Mouse (Mus musculus) lung, embryonic 14.5 days (tissue): ENCODE measurements around the gene Mkrn1. TPM values are rescaled to one million over a fixed set of nuclear protein-coding genes. Genes with fewer than 3 reads are reported as not detected.
"Not testable (repeated sequence)": the region's sequence is repeated elsewhere in the genome, so short reads cannot be mapped to it uniquely, and the experiment has no call there.

ENCODE experiments used
- ATAC-seq: fragments of 200-750 bp; cut with Nextera tagmentation; 2 replicates; pipeline ENCODE4 v1.8.0; 2017; ENCODE audit warnings: mild to moderate bottlenecking, moderate TSS enrichment, moderate library complexity; ENCODE audit not compliant: insufficient read depth
- DNase-seq: peaks from one replicate; pipeline ENCODE4 v3.0.0-alpha.2; 2015
- H3K27ac ChIP-seq: fragments of 300-500 bp; sonication (generic); 2 replicates; pipeline ENCODE4 v1.5.1; 2014; ENCODE audit warnings: low read depth, mild to moderate bottlenecking, moderate library complexity
- H3K27me3 ChIP-seq: fragments of 300-500 bp; sonication (generic); 2 replicates; pipeline ENCODE4 v1.6.1; 2014; ENCODE audit warnings: low read length, control low read depth; ENCODE audit not compliant: insufficient read depth
- H3K36me3 ChIP-seq: fragments of 300-500 bp; sonication (generic); 2 replicates; pipeline ENCODE4 v1.6.1; 2014; ENCODE audit warnings: control low read depth; ENCODE audit not compliant: insufficient read depth
- H3K4me1 ChIP-seq: fragments of 300-500 bp; sonication (generic); 2 replicates; pipeline ENCODE4 v1.6.1; 2014; ENCODE audit warnings: antibody characterized with exemption, control low read depth; ENCODE audit not compliant: insufficient read depth
- H3K4me2 ChIP-seq: fragments of 300-500 bp; sonication (generic); 2 replicates; pipeline ENCODE4 v1.6.1; 2014; ENCODE audit warnings: mild to moderate bottlenecking
- H3K4me3 ChIP-seq: fragments of 300-500 bp; sonication (generic); 2 replicates; pipeline ENCODE4 v1.5.1; 2014; ENCODE audit warnings: low read depth, low read length
- H3K9ac ChIP-seq: fragments of 300-500 bp; sonication (generic); 2 replicates; pipeline ENCODE4 v1.6.1; 2014
- H3K9me3 ChIP-seq: fragments of 300-500 bp; sonication (generic); 2 replicates; pipeline ENCODE4 v1.6.1; 2016; ENCODE audit warnings: low read depth, low read length, control low read depth
- CTCF ChIP-seq: IDR thresholded peaks from 2 replicates; pipeline ENCODE4 v1.5.1; 2016; ENCODE audit warnings: antibody characterized with exemption, low read depth
- WGBS: fragments of 180-500 bp; shearing (Covaris S2); extraction: QIAGEN DNeasy Blood & Tissue Kit; methylation state at CpG from one replicate; pipeline ENCODE4 v1.1.7; 2014; 5-methylcytosine and 5-hydroxymethylcytosine counted together
- polyA plus RNA-seq: library from polyadenylated mRNA; unstranded; fragments of >200 nt; fragmentation: Nextera tagmentation; extraction: Ambion mirVana; gene quantifications from 2 replicates; pipeline ENCODE4 v1.2.1, GENCODE M21; 2014

Mkrn1 gene
- polyA plus RNA-seq, 1 experiment from 2014 or later = 61.2 TPM

GRCm38 (mm10) chr6:39395471-39395870 lies 24.8 kb downstream of the Mkrn1 start:
- H3K27me3 ChIP-seq = no peaks in the 10 kb centered on the region
- no peak overlapping the region for H3K4me3 ChIP-seq
- no peaks in the 10 kb centered on the region for H3K4me1 ChIP-seq
- ATAC-seq = no peak
- no peak for DNase-seq
- WGBS = 81% methylated on average over 4 of the region's 4 CpGs
- H3K27ac ChIP-seq = no peak overlapping the region
- no peaks in the 10 kb centered on the region for H3K9me3 ChIP-seq
- TF ChIP-seq CTCF = no peak
- no peak overlapping the region for H3K4me2 ChIP-seq
- no peak overlapping the region for H3K9ac ChIP-seq
- H3K36me3 ChIP-seq = no peaks in the 10 kb centered on the region; the same call in 1 of the 2 replicates

DNA sequence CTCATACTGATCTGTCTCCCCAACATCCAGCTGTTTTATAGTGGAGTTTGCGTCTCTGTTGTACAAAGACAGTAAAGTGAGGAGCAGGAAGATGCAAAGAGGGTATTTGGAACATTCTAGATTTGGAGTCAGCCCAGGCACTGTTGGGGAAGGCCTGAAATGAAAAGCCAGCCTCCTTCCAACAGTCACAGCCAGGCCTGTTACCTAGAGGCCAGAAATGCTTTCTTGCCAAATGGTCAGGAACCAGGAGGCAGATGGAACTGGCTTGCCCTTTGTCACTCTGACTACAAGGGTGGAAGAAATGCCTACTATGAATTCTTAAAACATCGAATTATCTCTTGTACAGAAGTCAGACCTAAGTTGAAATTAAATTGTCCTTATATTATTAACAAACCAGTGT lies 30.3 kb downstream of the Mkrn1 start:
- no peak for ATAC-seq
- DNase-seq = no peak
- Histone ChIP-seq H3K27ac (no peak overlapping the region), H3K9me3 (no peaks in the 10 kb centered on the region), H3K4me3 (no peak overlapping the region), H3K9ac (no peak overlapping the region), H3K4me1 (no peaks in the 10 kb centered on the region), H3K36me3 (no peaks in the 10 kb centered on the region), H3K4me2 (no peak overlapping the region), H3K27me3 (no peaks in the 10 kb centered on the region)
- TF ChIP-seq CTCF = no peak
- WGBS = 91% methylated on average over 2 of the region's 2 CpGs

DNA sequence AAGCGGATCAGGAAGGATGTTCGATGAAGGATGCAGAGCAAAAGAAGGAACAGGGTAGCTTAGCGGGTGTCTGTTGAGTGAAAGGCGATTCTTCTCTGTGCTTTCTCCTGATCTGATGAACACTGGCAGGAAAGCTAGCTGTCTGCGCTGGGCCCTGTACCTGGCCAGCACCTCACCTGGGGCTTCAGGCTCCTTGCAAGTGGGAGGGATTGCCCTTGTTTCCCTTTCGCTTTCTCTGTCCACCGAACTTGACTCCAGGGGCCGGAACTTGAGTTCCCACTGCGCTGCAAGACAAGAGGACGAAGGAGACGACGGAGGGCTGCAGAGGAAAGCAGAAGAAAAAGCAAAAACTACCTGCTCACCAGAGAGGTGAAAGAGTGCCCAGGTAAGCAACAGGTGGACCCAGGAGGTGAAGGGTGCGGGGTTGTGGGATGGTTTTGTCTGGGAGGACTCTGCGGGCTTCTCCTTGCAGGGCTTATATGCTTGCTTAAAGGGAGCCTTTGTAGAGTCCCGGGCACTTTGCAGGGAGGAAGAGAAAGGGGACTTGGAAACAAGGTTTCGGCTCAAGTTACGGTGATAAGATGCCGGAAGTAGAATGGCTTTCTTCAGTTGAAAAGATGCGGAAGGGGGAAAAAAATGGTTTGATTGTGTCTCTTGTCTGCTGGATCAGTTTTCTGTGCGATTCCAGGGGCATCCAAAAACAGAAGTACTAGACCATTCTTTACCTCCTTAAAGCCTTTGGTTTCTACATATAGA lies 39.0 kb downstream of the Mkrn1 start, which contains the start of gene Rab19:
TSS of gene Rab19 (plus strand) at position 51 of the 756 bp plus-strand sequence.
- Histone ChIP-seq H3K9me3 (no peaks in the 10 kb centered on the region), H3K4me1 (no peaks in the 10 kb centered on the region), H3K27me3 (peaks cover 3% of the 10 kb centered on the region; the same call in 1 of the 2 replicates), H3K27ac (peak within 1 kb of the TSS; percentile 54), H3K4me3 (peak within 1 kb of the TSS; percentile 40), H3K36me3 (no peaks in the 10 kb centered on the region), H3K9ac (peak within 1 kb of the TSS; percentile 46), H3K4me2 (peak within 1 kb of the TSS; percentile 76)
- no peak for ATAC-seq
- DNase-seq = peak; percentile 52
- no peak for TF ChIP-seq CTCF
- WGBS = 4% methylated on average over 20 of the region's 20 CpGs

- no peaks in the 10 kb centered on the region for H3K4me1 ChIP-seq
- H3K4me3 ChIP-seq = no peak overlapping the region
- H3K27me3 ChIP-seq = peaks cover 3% of the 10 kb centered on the region; the same call in 1 of the 2 replicates
- no peak for TF ChIP-seq CTCF
- no peaks in the 10 kb centered on the region for H3K9me3 ChIP-seq
- DNase-seq (no peak), ATAC-seq (no peak)
- no peak overlapping the region for H3K4me2 ChIP-seq
- H3K36me3 ChIP-seq = no peaks in the 10 kb centered on the region
- H3K27ac ChIP-seq = no peak overlapping the region
- WGBS = 89% methylated on average over 3 of the region's 3 CpGs
- no peak overlapping the region for H3K9ac ChIP-seq
Measured at GRCm38 (mm10) chr6:39380276-39380675, 40.0 kb downstream of the Mkrn1 start.

GRCm38 (mm10) chr6:39379749-39380148 lies 40.5 kb downstream of the Mkrn1 start:
- Histone ChIP-seq H3K36me3 (no peaks in the 10 kb centered on the region), H3K9ac (no peak overlapping the region), H3K27ac (no peak overlapping the region), H3K27me3 (peaks cover 3% of the 10 kb centered on the region; the same call in 1 of the 2 replicates), H3K9me3 (no peaks in the 10 kb centered on the region), H3K4me2 (no peak overlapping the region), H3K4me3 (no peak overlapping the region), H3K4me1 (no peaks in the 10 kb centered on the region)
- DNase-seq (no peak), ATAC-seq (no peak)
- TF ChIP-seq CTCF = no peak
- WGBS = 74% methylated on average over 8 of the region's 8 CpGs

GRCm38 (mm10) chr6:39379224-39379623 lies 41.0 kb downstream of the Mkrn1 start:
- TF ChIP-seq CTCF = no peak
- no peaks in the 10 kb centered on the region for H3K9me3 ChIP-seq
- H3K4me1 ChIP-seq = no peaks in the 10 kb centered on the region
- no peak overlapping the region for H3K4me2 ChIP-seq
- H3K27me3 ChIP-seq = peaks cover 3% of the 10 kb centered on the region; the same call in 1 of the 2 replicates
- 44% methylated on average over 4 of the region's 4 CpGs for WGBS
- ATAC-seq (no peak), DNase-seq (no peak)
- no peaks in the 10 kb centered on the region for H3K36me3 ChIP-seq
- no peak overlapping the region for H3K9ac ChIP-seq
- H3K4me3 ChIP-seq = no peak overlapping the region
- no peak overlapping the region for H3K27ac ChIP-seq

- H3K4me3 ChIP-seq, H3K36me3 ChIP-seq, ATAC-seq, H3K27me3 ChIP-seq, DNase-seq, H3K4me2 ChIP-seq, H3K9me3 ChIP-seq, H3K4me1 ChIP-seq, H3K27ac ChIP-seq, H3K9ac ChIP-seq: not testable (repeated sequence)
- WGBS = 68% methylated on average over 13 of the region's 13 CpGs
Measured at GRCm38 (mm10) chr6:39378161-39378835, 42.0 kb downstream of the Mkrn1 start.
